Mouse (Mus musculus): ENCODE measurements around the gene Ascl3. TPM values are rescaled to one million over a fixed set of nuclear protein-coding genes. Genes with fewer than 3 reads are reported as not detected.
A peak's percentile ranks its signal among the peaks of the same experiment; 100 is the strongest.

Ascl3 gene
- total RNA-seq (2015) (not detected in 2 replicates), total RNA-seq (2017) (not detected in 2 replicates)

- ATAC-seq (replicated peaks; ENCODE audit: poor library complexity): no peak
These were observed at the start of gene Ascl3 for GRCm38 (mm10) chr7:109731626-109732025. Gene Ascl3, minus strand, starts transcription at chr7:109731726.

- peak; percentile 60 for ATAC-seq (replicated peaks; ENCODE audit: poor library complexity)
These were observed 49.6 kb upstream of the Ascl3 start for GRCm38 (mm10) chr7:109781087-109781469.

GRCm38 (mm10) chr7:109772251-109772650 is 40.7 kb upstream of the Ascl3 start:
- 0 out of 2 replicates have a peak, but pooled peaks have one; percentile 20 for ATAC-seq (replicated peaks; ENCODE audit: poor library complexity)

- peak; percentile 48 for ATAC-seq (replicated peaks; ENCODE audit: poor library complexity)
These were observed 37.3 kb upstream of the Ascl3 start for GRCm38 (mm10) chr7:109768699-109769383.

GRCm38 (mm10) chr7:109767575-109768350 is 36.2 kb upstream of the Ascl3 start:
- ATAC-seq (replicated peaks; ENCODE audit: poor library complexity): peak; percentile 48; the same call in 1 of the 2 replicates

GRCm38 (mm10) chr7:109764009-109764408 is 32.5 kb upstream of the Ascl3 start:
- ATAC-seq (replicated peaks; ENCODE audit: poor library complexity): no peak

GRCm38 (mm10) chr7:109756291-109756690 is 24.8 kb upstream of the Ascl3 start:
- ATAC-seq (replicated peaks; ENCODE audit: poor library complexity): no peak

GRCm38 (mm10) chr7:109754034-109754433 is 22.5 kb upstream of the Ascl3 start:
- ATAC-seq (replicated peaks; ENCODE audit: poor library complexity): no peak

- ATAC-seq (replicated peaks; ENCODE audit: poor library complexity): peak; percentile 92
These were observed 20.7 kb upstream of the Ascl3 start, which contains the start of gene Tmem9b for GRCm38 (mm10) chr7:109752008-109752925. Gene Tmem9b, minus strand, starts transcription at chr7:109752875.

GRCm38 (mm10) chr7:109751427-109752007 is 20.0 kb upstream of the Ascl3 start:
- ATAC-seq (replicated peaks; ENCODE audit: poor library complexity): peak; percentile 19

- ATAC-seq (replicated peaks; ENCODE audit: poor library complexity): no peak
These were observed 16.2 kb upstream of the Ascl3 start for GRCm38 (mm10) chr7:109747747-109748146.

- no peak for ATAC-seq (replicated peaks; ENCODE audit: poor library complexity)
These were observed 10.2 kb upstream of the Ascl3 start for GRCm38 (mm10) chr7:109741703-109742102.

GRCm38 (mm10) chr7:109741060-109741459 is 9.5 kb upstream of the Ascl3 start:
- ATAC-seq (replicated peaks; ENCODE audit: poor library complexity): no peak

GRCm38 (mm10) chr7:109739822-109740370 is 8.4 kb upstream of the Ascl3 start:
- ATAC-seq (replicated peaks; ENCODE audit: poor library complexity): no peak

- ATAC-seq (replicated peaks; ENCODE audit: poor library complexity): no peak
These were observed 3.3 kb upstream of the Ascl3 start for GRCm38 (mm10) chr7:109734806-109735205.

- no peak for ATAC-seq (replicated peaks; ENCODE audit: poor library complexity)
These were observed 7.8 kb downstream of the Ascl3 start, which contains the start of gene BC051019 for GRCm38 (mm10) chr7:109723697-109724096. Gene BC051019, minus strand, starts transcription at chr7:109723850.

- ATAC-seq (replicated peaks; ENCODE audit: poor library complexity): no peak
These were observed 8.4 kb downstream of the Ascl3 start for GRCm38 (mm10) chr7:109723114-109723513.

GRCm38 (mm10) chr7:109722618-109723017 is 8.9 kb downstream of the Ascl3 start:
- ATAC-seq (replicated peaks; ENCODE audit: poor library complexity): no peak

GRCm38 (mm10) chr7:109719286-109719685 is 12.2 kb downstream of the Ascl3 start:
- peak; percentile 77 for ATAC-seq (replicated peaks; ENCODE audit: poor library complexity)

GRCm38 (mm10) chr7:109713434-109713982 is 18.0 kb downstream of the Ascl3 start:
- ATAC-seq (replicated peaks; ENCODE audit: poor library complexity): no peak
